8 mouse cellular contexts compared by ENCODE assay signal in genomic region chr15:98806809-98807770, GRCm38 (mm10). TPM values are rescaled to one million over a fixed set of nuclear protein-coding genes. Genes with fewer than 3 reads are reported as not detected.
DNase-seq lines count a peak whose midpoint lies in the region; ATAC-seq and TF ChIP-seq lines count a peak whose summit lies in the region.

No protein-coding gene starts in this region.

- peak; percentile 36 for DNase-seq in CD4-positive, CD25-positive, alpha-beta regulatory T cell, adult 2 months (ENCODE audit: low read depth, low spot score)
- peak; percentile 45 for DNase-seq in right cerebral cortex, postnatal 25 days
- no peak for DNase-seq in right cerebral cortex, postnatal 36 days (ENCODE audit: low spot score in 2 of 2)
- peak; percentile 57 for DNase-seq in stomach, postnatal 0 days (ENCODE audit: low spot score)
- DNase-seq in thymus, adult 18-20 months: no peak

- H3K27ac ChIP-seq in hindbrain, embryonic 16.5 days (ENCODE audit: low read depth, low read length): no peak overlapping the region
- H3K27ac ChIP-seq in liver, embryonic 15.5 days (replicated peaks): no peak overlapping the region
- H3K27ac ChIP-seq in stomach, postnatal 0 days (replicated peaks): no peak overlapping the region

- peak overlapping the region; percentile 55 for H3K4me3 ChIP-seq in hindbrain, embryonic 16.5 days (ENCODE audit: low read length)
- peak overlapping the region; percentile 39 for H3K4me3 ChIP-seq in liver, embryonic 15.5 days (replicated peaks)
- H3K4me3 ChIP-seq in stomach, postnatal 0 days (ENCODE audit: low read depth, low read length): peak overlapping the region; percentile 34

- TF ChIP-seq EP300 in stomach, postnatal 0 days (optimal IDR thresholded peaks at IDR 0.05): no peak

- H3K4me2 ChIP-seq in hindbrain, embryonic 16.5 days (ENCODE audit: low read length): peak overlapping the region; percentile 84
- peak overlapping the region; percentile 62 for H3K4me2 ChIP-seq in liver, embryonic 15.5 days
- peak overlapping the region; percentile 57 for H3K4me2 ChIP-seq in stomach, postnatal 0 days (replicated peaks; ENCODE audit: low read depth)

- peaks cover 41% of the 10 kb centered on the region for H3K4me1 ChIP-seq in hindbrain, embryonic 16.5 days (ENCODE audit: control insufficient read depth, insufficient read depth, low read depth, low read length)
- H3K4me1 ChIP-seq in liver, embryonic 15.5 days (replicated peaks): peaks cover 51% of the 10 kb centered on the region
- peaks cover 2% of the 10 kb centered on the region; the same call in 1 of the 2 replicates for H3K4me1 ChIP-seq in stomach, postnatal 0 days (replicated peaks; ENCODE audit: control insufficient read depth, insufficient read depth)

- H3K9me3 ChIP-seq in hindbrain, embryonic 16.5 days (ENCODE audit: control insufficient read depth, low read length): no peaks in the 10 kb centered on the region
- H3K9me3 ChIP-seq in liver, embryonic 15.5 days (replicated peaks): no peaks in the 10 kb centered on the region
- H3K9me3 ChIP-seq in stomach, postnatal 0 days (ENCODE audit: control insufficient read depth, low read length): no peaks in the 10 kb centered on the region

- no peaks in the 10 kb centered on the region for H3K36me3 ChIP-seq in hindbrain, embryonic 16.5 days (ENCODE audit: control insufficient read depth, insufficient read depth, low read length)
- peaks cover 17% of the 10 kb centered on the region for H3K36me3 ChIP-seq in liver, embryonic 15.5 days (replicated peaks)
- no peaks in the 10 kb centered on the region for H3K36me3 ChIP-seq in stomach, postnatal 0 days (ENCODE audit: control insufficient read depth, insufficient read depth, low read length)

- peaks cover 61% of the 10 kb centered on the region for H3K27me3 ChIP-seq in hindbrain, embryonic 16.5 days (replicated peaks; ENCODE audit: control insufficient read depth, insufficient read depth, low read length)
- H3K27me3 ChIP-seq in liver, embryonic 15.5 days: peaks cover 88% of the 10 kb centered on the region
- H3K27me3 ChIP-seq in stomach, postnatal 0 days (ENCODE audit: control insufficient read depth, insufficient read depth, low read length): peaks cover 16% of the 10 kb centered on the region; the same call in 1 of the 2 replicates

- no peak for ATAC-seq in CD4-positive, CD25-positive, alpha-beta regulatory T cell, adult 4 months
- ATAC-seq in hindbrain, embryonic 16.5 days: peak; percentile 22; the same call in 1 of the 2 replicates
- ATAC-seq in liver, embryonic 15.5 days (ENCODE audit: insufficient read depth): peak; percentile 28; the same call in 1 of the 2 replicates
- ATAC-seq in stomach, postnatal 0 days (ENCODE audit: low FRiP score, low TSS enrichment): peak; percentile 33; the same call in 1 of the 2 replicates

- WGBS in hindbrain, embryonic 16.5 days: under 1% methylated on average over 58 of the region's 58 CpGs
- 1% methylated on average over 58 of the region's 58 CpGs for WGBS in liver, embryonic 15.5 days (ENCODE audit: insufficient replicate concordance)
- 4% methylated on average over 55 of the region's 58 CpGs for WGBS in stomach, postnatal 0 days

- H3K9ac ChIP-seq in hindbrain, embryonic 16.5 days (ENCODE audit: low read depth, low read length): peak overlapping the region; percentile 63
- H3K9ac ChIP-seq in liver, embryonic 15.5 days: 0 out of 2 replicates have a peak overlapping the region, but pooled peaks have one; percentile 6
- no peak overlapping the region for H3K9ac ChIP-seq in stomach, postnatal 0 days (ENCODE audit: low read length)

- no peak for TF ChIP-seq CTCF in stomach, postnatal 0 days (IDR thresholded peaks at IDR 0.05; ENCODE audit: low read depth)

RNA-seq across cellular contexts. Expression of gene Ddn, which starts 2.2 kb away (rescaled TPM):
- not detected for polyA plus RNA-seq in CD4-positive, CD25-positive, alpha-beta regulatory T cell, adult 4 months (2017; shearing (Covaris generic))
- polyA plus RNA-seq in hindbrain, embryonic 16.5 days (2015; fragmentation: Nextera tagmentation; extraction: Ambion mirVana): 0.30 and 0.31 TPM in 2 replicates
- not detected in 2 replicates for polyA plus RNA-seq in liver, embryonic 15.5 days (2015; fragmentation: Nextera tagmentation; extraction: Ambion mirVana)
- polyA plus RNA-seq in stomach, postnatal 0 days (2015; fragmentation: Nextera tagmentation; extraction: Ambion mirVana): 0.02 TPM in 1 of 2 replicates, not detected in the other

RNA-seq across cellular contexts. Expression of gene Wnt1, which starts 17.4 kb away (rescaled TPM):
- not detected for polyA plus RNA-seq in CD4-positive, CD25-positive, alpha-beta regulatory T cell, adult 4 months (2017; shearing (Covaris generic))
- 1.2 and 2.3 TPM in 2 replicates for polyA plus RNA-seq in hindbrain, embryonic 16.5 days (2015; fragmentation: Nextera tagmentation; extraction: Ambion mirVana)
- not detected in 2 replicates for polyA plus RNA-seq in liver, embryonic 15.5 days (2015; fragmentation: Nextera tagmentation; extraction: Ambion mirVana)
- not detected in 2 replicates for polyA plus RNA-seq in stomach, postnatal 0 days (2015; fragmentation: Nextera tagmentation; extraction: Ambion mirVana)

RNA-seq across cellular contexts. Expression of gene Prkag1, which starts 24.2 kb away (rescaled TPM):
- polyA plus RNA-seq in CD4-positive, CD25-positive, alpha-beta regulatory T cell, adult 4 months (2017; shearing (Covaris generic)): 100 to 1,000 TPM; 126 to 187 TPM
- 72.5 and 74.4 TPM in 2 replicates for polyA plus RNA-seq in hindbrain, embryonic 16.5 days (2015; fragmentation: Nextera tagmentation; extraction: Ambion mirVana)
- polyA plus RNA-seq in liver, embryonic 15.5 days (2015; fragmentation: Nextera tagmentation; extraction: Ambion mirVana): 94.1 and 95.7 TPM in 2 replicates
- polyA plus RNA-seq in stomach, postnatal 0 days (2015; fragmentation: Nextera tagmentation; extraction: Ambion mirVana): 56.2 TPM in 2 replicates

RNA-seq across cellular contexts. Expression of gene Wnt10b, which starts 29.1 kb away (rescaled TPM):
- not detected for polyA plus RNA-seq in CD4-positive, CD25-positive, alpha-beta regulatory T cell, adult 4 months (2017; shearing (Covaris generic))
- 0.06 TPM in 1 of 2 replicates, not detected in the other for polyA plus RNA-seq in hindbrain, embryonic 16.5 days (2015; fragmentation: Nextera tagmentation; extraction: Ambion mirVana)
- not detected in 2 replicates for polyA plus RNA-seq in liver, embryonic 15.5 days (2015; fragmentation: Nextera tagmentation; extraction: Ambion mirVana)
- 0.11 TPM in 1 of 2 replicates, not detected in the other for polyA plus RNA-seq in stomach, postnatal 0 days (2015; fragmentation: Nextera tagmentation; extraction: Ambion mirVana)

RNA-seq across cellular contexts. Expression of gene Arf3, which starts 44.1 kb away (rescaled TPM):
- polyA plus RNA-seq in CD4-positive, CD25-positive, alpha-beta regulatory T cell, adult 4 months (2017; shearing (Covaris generic)): 10 to 100 TPM; 33.0 to 35.3 TPM
- polyA plus RNA-seq in hindbrain, embryonic 16.5 days (2015; fragmentation: Nextera tagmentation; extraction: Ambion mirVana): 107 TPM in 2 replicates
- 11.7 and 14.3 TPM in 2 replicates for polyA plus RNA-seq in liver, embryonic 15.5 days (2015; fragmentation: Nextera tagmentation; extraction: Ambion mirVana)
- polyA plus RNA-seq in stomach, postnatal 0 days (2015; fragmentation: Nextera tagmentation; extraction: Ambion mirVana): 29.5 and 33.1 TPM in 2 replicates

Comparison
In these comparisons a context has a peak if more than half of its experiments do, and no peak if none do; other contexts are left out.
1. DNase-seq: peak in CD4-positive, CD25-positive, alpha-beta regulatory T cell, adult 2 months (single experiment), right cerebral cortex, postnatal 25 days (single experiment) and stomach, postnatal 0 days (single experiment); none in right cerebral cortex, postnatal 36 days (0 of 2) and thymus, adult 18-20 months (0 of 2).
2. Peak in every context shown above with its lines, with median percentiles within 50 percentile points of each other: H3K4me2 ChIP-seq and H3K4me3 ChIP-seq.